Mouse (Mus musculus) thymus, postnatal 0 days (tissue): Measurements from ENCODE around the gene Metrnl. TPM values are rescaled to one million over a fixed set of nuclear protein-coding genes. Genes with fewer than 3 reads are reported as not detected.

Experiments used
- DNase-seq: peaks from one replicate; pipeline ENCODE4 v3.0.0-alpha.2; 2015; ENCODE audit warnings: low spot score
- polyA plus RNA-seq: library from polyadenylated mRNA; unstranded; fragments of >200 nt; fragmentation: Nextera tagmentation; extraction: Ambion mirVana; gene quantifications from 2 replicates; pipeline ENCODE4 v1.2.1, GENCODE M21; 2015

The Metrnl gene
- polyA plus RNA-seq, 1 experiment from 2014 or later: 6.6 TPM

DNA sequence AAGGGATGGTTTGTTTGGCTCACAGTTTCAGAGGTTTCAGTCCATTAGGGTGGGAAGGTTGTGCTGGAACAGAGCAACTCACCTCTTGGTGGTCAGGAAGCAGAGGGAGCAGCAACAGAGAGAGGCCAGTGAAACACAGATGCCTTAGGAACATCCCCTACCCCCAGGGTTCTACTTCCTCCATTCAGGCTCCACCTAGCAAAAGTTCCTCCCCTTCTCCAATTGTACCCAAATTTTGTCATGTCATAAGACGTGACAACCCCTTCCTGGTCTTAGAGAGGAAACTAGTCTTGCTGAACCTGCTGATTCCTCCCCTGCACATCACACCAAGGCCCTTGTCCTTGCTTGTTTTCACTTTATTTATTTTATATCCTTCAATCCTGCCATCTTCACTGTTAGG lies 32.8 kb downstream of the Metrnl start:
- DNase-seq: no peak

DNA sequence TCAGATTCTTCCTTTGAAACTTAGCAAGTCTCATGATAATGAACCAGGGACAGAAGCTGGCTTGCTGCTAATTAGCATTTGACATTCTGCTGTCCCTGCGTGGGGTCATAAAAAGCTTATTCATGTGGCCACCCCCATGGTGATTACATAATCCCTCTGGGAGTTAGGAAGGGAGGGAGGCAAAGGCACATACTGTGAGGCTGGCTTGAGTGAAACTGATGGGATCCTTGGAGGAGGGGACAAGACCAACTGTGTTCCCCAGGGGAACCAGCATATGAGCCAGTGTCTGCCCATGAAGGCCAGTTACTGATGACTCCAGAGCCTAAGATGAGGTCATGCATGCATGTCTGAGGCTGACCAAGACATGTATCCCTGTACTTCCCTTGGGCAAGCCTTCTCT lies 33.5 kb downstream of the Metrnl start:
- DNase-seq: no peak

DNA sequence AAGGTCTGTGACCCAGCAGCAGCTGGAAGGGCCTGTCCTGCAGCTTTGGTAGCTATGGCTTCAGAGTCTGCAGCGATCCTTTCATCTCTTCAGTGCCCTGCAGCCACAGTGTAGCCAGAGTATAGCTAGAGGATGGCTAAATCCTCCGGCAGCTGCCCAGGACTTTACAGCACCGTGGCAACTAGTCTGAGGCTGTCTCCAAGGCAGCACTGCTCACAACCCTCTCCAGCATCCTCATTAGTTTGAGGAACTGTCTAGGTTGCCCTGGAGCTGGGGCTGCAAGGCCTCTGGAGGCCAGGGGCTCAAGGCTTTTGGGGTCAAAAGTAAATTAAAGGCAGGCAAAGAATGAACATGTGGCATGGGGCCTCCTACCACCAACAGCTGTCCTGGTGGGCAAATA lies 37.3 kb downstream of the Metrnl start:
- no peak for DNase-seq

DNA sequence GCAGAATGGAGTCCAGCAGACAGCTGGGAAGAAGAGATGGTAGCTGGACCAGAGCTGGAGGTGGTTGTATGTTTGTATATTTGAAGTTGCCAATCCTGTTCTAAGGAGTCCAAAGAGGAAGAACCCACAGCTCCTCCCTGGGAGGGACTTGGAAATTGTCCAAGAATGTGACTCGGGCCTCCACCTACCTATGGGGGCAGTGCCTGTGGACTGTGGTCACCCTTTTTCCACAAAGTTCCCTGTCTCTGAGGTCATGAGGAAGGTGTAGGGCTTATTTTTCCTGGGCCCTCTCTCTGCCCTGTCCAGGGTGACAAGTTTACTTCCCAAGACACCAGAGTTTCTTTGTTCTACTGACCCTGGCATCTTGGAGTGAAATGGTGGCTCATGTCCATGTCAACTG lies 39.6 kb downstream of the Metrnl start:
- no peak for DNase-seq

DNA sequence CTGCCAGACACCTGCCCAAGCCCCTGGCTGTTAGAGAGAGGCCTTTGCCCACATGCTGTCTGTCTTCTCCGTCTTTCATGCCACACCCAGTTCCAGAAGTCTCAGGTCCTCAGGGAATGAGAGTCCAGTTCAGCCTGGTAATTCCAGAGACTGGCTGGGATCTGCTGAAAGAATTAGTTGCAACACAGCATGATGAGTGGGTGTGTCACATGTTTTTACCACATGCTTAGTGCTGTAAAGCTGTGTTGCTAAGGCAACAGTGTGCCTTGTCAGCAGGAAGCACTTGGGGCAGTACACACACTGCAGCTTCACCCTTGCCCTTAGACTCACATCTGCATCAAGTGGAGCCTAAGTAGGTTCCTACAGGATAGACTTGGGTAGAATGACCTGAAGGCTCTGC lies 40.1 kb downstream of the Metrnl start:
- DNase-seq: peak; percentile 7

DNA sequence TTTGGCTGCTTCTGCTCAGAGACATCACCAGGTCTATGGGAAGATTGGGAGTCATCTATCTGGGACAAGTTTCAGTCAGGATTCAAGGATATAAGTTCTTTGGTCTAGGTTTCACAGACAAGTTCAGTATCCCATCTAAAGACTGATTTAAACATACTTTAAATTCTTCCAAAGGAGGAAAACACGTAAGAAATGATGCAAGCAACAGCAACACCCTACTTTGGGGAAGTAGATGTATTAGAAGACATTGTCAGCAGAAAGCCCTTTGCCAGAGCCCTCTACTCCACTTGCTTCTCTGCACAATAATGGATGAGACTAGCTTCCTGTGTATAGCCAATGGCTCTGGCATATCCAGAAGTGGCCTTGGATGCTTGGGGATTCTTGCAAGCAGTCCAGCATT lies 41.8 kb downstream of the Metrnl start:
- DNase-seq: no peak

DNA sequence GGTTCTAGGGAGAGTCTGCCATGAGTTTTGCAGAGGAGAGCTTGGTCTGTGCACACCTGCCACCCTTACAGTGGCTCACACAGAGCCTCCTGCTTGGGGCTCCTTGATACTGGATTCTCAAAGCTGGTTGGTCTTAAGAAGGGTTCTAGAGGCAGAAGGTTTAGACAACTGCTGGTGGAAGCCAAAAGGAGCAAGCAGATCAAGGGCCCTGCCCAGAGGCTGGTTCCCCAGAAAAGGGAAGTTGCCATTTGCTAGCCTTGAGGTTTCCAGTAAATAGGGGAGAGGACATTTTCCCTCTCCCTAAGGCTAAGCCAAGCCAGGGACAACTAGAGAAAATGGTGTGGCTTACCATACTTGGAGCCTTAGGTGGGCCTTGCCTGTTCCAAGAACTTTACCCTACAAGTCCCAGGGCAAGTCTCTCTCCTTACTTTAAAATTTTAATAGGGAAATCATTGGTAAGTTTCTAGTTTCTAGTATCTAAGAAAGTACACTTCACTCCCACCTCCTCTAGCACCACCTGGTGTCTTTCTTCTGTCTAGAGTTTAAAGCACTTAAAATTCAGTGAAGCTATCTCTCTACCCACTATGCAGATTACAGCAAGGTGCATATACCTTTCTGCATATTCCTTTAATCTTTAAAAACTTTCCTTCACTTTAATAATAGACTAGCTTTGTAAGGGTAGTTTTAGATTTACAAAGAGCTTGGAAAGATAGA lies 42.7 kb downstream of the Metrnl start:
- peak; percentile 7 for DNase-seq

DNA sequence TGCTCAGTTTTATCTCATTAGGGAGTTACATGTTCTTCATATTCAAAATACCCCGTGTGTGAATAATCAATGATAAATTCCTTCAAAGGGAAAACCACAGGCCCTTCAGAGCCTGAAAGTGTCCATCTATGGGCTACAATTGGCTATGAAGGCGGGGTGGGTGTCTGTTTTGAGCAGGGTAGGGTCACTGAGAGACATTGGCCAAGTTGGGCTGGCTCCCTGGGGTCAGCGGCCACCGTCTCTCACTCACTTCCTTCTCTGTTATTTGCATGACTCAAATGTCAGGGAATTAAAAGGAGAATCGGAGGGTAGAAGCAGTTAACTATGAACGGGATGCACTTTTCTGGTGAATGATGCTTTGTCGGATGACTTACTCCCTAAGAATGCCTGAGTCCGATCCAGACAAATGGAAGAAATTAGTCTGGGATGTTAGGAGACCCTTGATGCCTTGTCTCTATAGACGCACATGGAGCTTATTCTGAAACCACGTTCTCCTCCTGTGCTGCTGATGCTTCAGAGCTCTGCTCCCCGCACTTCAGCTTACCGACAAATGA lies 45.7 kb downstream of the Metrnl start:
- DNase-seq: no peak

DNA sequence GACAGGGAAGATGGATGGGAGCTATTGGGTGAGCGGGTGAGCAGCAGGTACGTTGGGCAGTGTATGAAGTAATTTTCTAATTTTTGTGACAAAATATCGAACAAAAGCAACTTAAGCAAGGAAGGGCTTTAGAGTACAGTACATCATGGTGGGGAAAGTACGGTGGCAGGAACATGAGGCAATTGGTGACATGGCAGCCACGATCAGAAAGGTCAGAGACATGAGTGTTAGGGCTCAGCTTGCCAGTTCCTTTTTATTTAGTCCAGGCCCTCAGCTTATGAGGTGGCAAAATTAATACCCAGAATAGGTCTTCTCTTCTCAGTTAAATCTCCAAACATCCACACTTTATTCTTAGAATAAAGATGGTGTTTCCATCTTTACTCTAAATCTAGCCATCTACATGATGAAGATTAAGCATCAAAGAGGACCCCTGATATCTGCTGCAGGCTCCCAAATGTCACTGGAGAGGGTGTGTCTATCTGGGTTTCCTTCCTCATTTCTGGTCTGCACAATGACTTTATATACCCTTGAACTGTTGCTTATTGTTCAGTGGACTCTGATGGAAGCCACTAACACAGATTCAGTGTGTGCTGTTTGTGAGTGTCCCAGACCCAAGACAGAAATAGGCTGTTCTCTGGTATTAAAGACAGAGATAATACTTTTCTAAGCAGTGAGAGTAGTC lies 46.8 kb downstream of the Metrnl start:
- DNase-seq: no peak

Other genes with a start within 250 kb of the Metrnl start
- 45.5 and 51.7 TPM in 2 replicates for gene Tbcd, start 249.6 kb upstream of the Metrnl start, polyA plus RNA-seq
- 1.1 TPM in 2 replicates for gene Zfp750, start 182.2 kb upstream of the Metrnl start, polyA plus RNA-seq
- 3.7 and 4.4 TPM in 2 replicates for gene B3gntl1, start 28.4 kb upstream of the Metrnl start, polyA plus RNA-seq
- 0.05 TPM in 1 of 2 replicates, not detected in the other for gene Ptchd3, start 128.7 kb downstream of the Metrnl start, polyA plus RNA-seq